8 mouse cellular contexts compared by ENCODE assay signal in the genomic region with DNA sequence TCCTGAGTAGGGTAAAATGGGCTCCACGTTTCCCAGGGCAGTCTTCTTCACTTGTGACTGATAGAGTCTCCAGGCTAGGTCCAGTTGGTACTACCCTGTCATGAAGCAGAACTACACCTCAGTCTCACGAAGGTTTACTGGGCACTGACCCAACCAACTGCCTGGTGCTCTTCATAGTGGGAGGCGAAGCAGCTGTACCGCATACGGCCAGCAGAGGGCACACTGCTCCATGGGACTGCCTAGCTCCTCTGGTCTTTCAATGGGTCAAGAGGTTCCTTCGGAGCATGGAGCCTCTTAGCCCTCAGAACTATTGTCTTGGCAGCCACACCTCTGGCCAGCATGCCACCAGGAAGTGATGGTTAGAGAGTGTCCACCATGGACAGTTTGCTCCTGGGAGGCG. TPM values are rescaled to one million over a fixed set of nuclear protein-coding genes. Genes with fewer than 3 reads are reported as not detected.
A peak's percentile ranks its signal among the peaks of the same experiment; 100 is the strongest.
DNase-seq lines count a peak whose midpoint lies in the region; ATAC-seq and TF ChIP-seq lines count a peak whose summit lies in the region.

No protein-coding gene starts in this region.

- peaks cover 72% of the 10 kb centered on the region for H3K27me3 ChIP-seq in C2C12 (ENCODE audit: control insufficient read depth, insufficient read depth, insufficient read length)
- no peaks in the 10 kb centered on the region for H3K27me3 ChIP-seq in liver, embryonic 14.5 days (ENCODE audit: control insufficient read depth, insufficient read depth, low read length)
- H3K27me3 ChIP-seq in neural tube, embryonic 13.5 days: peaks cover 23% of the 10 kb centered on the region
- H3K27me3 ChIP-seq in testis, adult 2 months (ENCODE audit: control insufficient read depth, insufficient read depth, low read length): no peaks in the 10 kb centered on the region

- ATAC-seq in granulocyte monocyte progenitor cell, adult 5-6 weeks (replicated peaks; ENCODE audit: poor library complexity, severe bottlenecking): peak; percentile 80
- no peak for ATAC-seq in liver, embryonic 14.5 days (ENCODE audit: insufficient read depth)
- peak; percentile 42; the same call in 1 of the 2 replicates for ATAC-seq in neural tube, embryonic 13.5 days (ENCODE audit: low read depth)

- no peak for TF ChIP-seq POLR2A in testis, adult 2 months (IDR thresholded peaks at IDR 0.05; ENCODE audit: control insufficient read depth, low read depth, low read length)

- H3K79me3 ChIP-seq in C2C12 (ENCODE audit: low read depth): no peaks in the 10 kb centered on the region

- H3K27ac ChIP-seq in liver, embryonic 14.5 days: no peak overlapping the region
- no peak overlapping the region for H3K27ac ChIP-seq in neural tube, embryonic 13.5 days (replicated peaks)
- H3K27ac ChIP-seq in testis, adult 2 months (ENCODE audit: control insufficient read depth, insufficient read depth, low read depth, low read length): no peak overlapping the region

- TF ChIP-seq EP300 in liver, embryonic 14.5 days (IDR thresholded peaks at IDR 0.05; ENCODE audit: low read depth): no peak

- no peaks in the 10 kb centered on the region for H3K4me1 ChIP-seq in liver, embryonic 14.5 days (replicated peaks; ENCODE audit: control insufficient read depth in 2 of 2, insufficient read depth in 2 of 2, low read length in 1 of 2)
- no peaks in the 10 kb centered on the region; the same call in 1 of the 2 replicates for H3K4me1 ChIP-seq in neural tube, embryonic 13.5 days (replicated peaks)
- H3K4me1 ChIP-seq in testis, adult 2 months (ENCODE audit: control insufficient read depth, insufficient read depth, low read length): peaks cover 3% of the 10 kb centered on the region

- no peaks in the 10 kb centered on the region for H3K79me2 ChIP-seq in C2C12 (ENCODE audit: control insufficient read depth, insufficient read depth)

- no peak overlapping the region for H3K4me3 ChIP-seq in C2C12 (ENCODE audit: insufficient read depth, poor library complexity, severe bottlenecking)
- H3K4me3 ChIP-seq in liver, embryonic 14.5 days (ENCODE audit: insufficient read depth in 1 of 2, low read depth in 2 of 2, low read length in 2 of 2): no peak overlapping the region
- no peak overlapping the region for H3K4me3 ChIP-seq in neural tube, embryonic 13.5 days
- H3K4me3 ChIP-seq in testis, adult 2 months (ENCODE audit: control insufficient read depth, low read depth, low read length): no peak overlapping the region

- no peak overlapping the region for H3ac ChIP-seq in C2C12 (ENCODE audit: control insufficient read depth, insufficient read length, low read depth)

- no peak overlapping the region for H3K4me2 ChIP-seq in liver, embryonic 14.5 days (ENCODE audit: low read depth)
- no peak overlapping the region for H3K4me2 ChIP-seq in neural tube, embryonic 13.5 days

- WGBS in liver, embryonic 14.5 days (ENCODE audit: insufficient replicate concordance): 11% methylated on average over 7 of the region's 7 CpGs
- WGBS in neural tube, embryonic 13.5 days: 13% methylated on average over 7 of the region's 7 CpGs

- DNase-seq in adrenal gland, postnatal 14 days: peak; percentile 92
- peak; percentile 80 for DNase-seq in embryo, embryonic 9.5 days (ENCODE audit: extremely low spot score)
- DNase-seq in kidney, postnatal 10 days: peak; percentile 93
- DNase-seq in liver, embryonic 14.5 days (ENCODE audit: low read depth in 3 of 3, low spot score in 3 of 3): peak in 2 of 3 experiments; percentile 20 to 26

- no peak overlapping the region for H3K9ac ChIP-seq in liver, embryonic 14.5 days (replicated peaks)
- no peak overlapping the region for H3K9ac ChIP-seq in neural tube, embryonic 13.5 days

- H3K9me3 ChIP-seq in liver, embryonic 14.5 days (ENCODE audit: control insufficient read depth, low read length): no peaks in the 10 kb centered on the region
- no peaks in the 10 kb centered on the region for H3K9me3 ChIP-seq in neural tube, embryonic 13.5 days

- no peaks in the 10 kb centered on the region for H3K36me3 ChIP-seq in C2C12 (ENCODE audit: control insufficient read depth, insufficient read depth)
- H3K36me3 ChIP-seq in liver, embryonic 14.5 days (replicated peaks; ENCODE audit: control insufficient read depth, insufficient read depth, low read depth): no peaks in the 10 kb centered on the region
- H3K36me3 ChIP-seq in neural tube, embryonic 13.5 days: no peaks in the 10 kb centered on the region
- H3K36me3 ChIP-seq in testis, adult 2 months (ENCODE audit: control insufficient read depth, insufficient read depth, low read length): no peaks in the 10 kb centered on the region

- TF ChIP-seq CTCF in C2C12 (IDR thresholded peaks at IDR 0.05; ENCODE audit: control insufficient read depth, insufficient read depth, insufficient read length): peak; percentile 65
- peak; percentile 99 for TF ChIP-seq CTCF in liver, embryonic 14.5 days (IDR thresholded peaks at IDR 0.05; ENCODE audit: low read depth)
- TF ChIP-seq CTCF in testis, adult 2 months (IDR thresholded peaks at IDR 0.05; ENCODE audit: control insufficient read depth, insufficient read depth, insufficient replicate concordance, low read depth, low read length): peak; percentile 99

TF ChIP-seq in C2C12, 6 proteins besides CTCF, POLR2A, EP300 and RAD21:
- no peak for TF ChIP-seq MYOG (IDR thresholded peaks at IDR 0.05; ENCODE audit: control insufficient read depth, extremely low read depth, insufficient read length)
- no peak for TF ChIP-seq CEBPB (IDR thresholded peaks at IDR 0.05; ENCODE audit: low read depth)
- TF ChIP-seq MAX (IDR thresholded peaks at IDR 0.05): no peak
- no peak for TF ChIP-seq FOSL1 (IDR thresholded peaks at IDR 0.05; ENCODE audit: insufficient read depth, low read length, poor library complexity, severe bottlenecking)
- no peak for TF ChIP-seq MYOD1 (IDR thresholded peaks at IDR 0.05; ENCODE audit: control insufficient read depth, insufficient read length, low read depth)
- no peak for TF ChIP-seq USF1 (IDR thresholded peaks at IDR 0.05; ENCODE audit: low read depth)

RNA-seq across cellular contexts. Expression of gene Aspg, which starts 7.2 kb away (rescaled TPM):
- 0.13 TPM for polyA plus RNA-seq in C2C12 (2012; fragmentation: generic; extraction: Trizol)
- 40.1 and 40.8 TPM in 2 replicates for total RNA-seq in adrenal gland, postnatal 14 days (2021)
- not detected in 2 replicates for total RNA-seq in granulocyte monocyte progenitor cell, adult 5-6 weeks (2014; fragmentation: Nextera tagmentation)
- not detected in 2 replicates for total RNA-seq in granulocyte monocyte progenitor cell, adult 5-6 weeks (2017)
- 0.09 and 0.10 TPM in 2 replicates for polyA plus RNA-seq in liver, embryonic 14.5 days (2012; rRNA removed)
- 0.19 TPM in 1 of 2 replicates, not detected in the other for polyA plus RNA-seq in liver, embryonic 14.5 days (2014; fragmentation: Nextera tagmentation; extraction: Ambion mirVana)
- 0.25 and 0.29 TPM in 2 replicates for polyA plus RNA-seq in neural tube, embryonic 13.5 days (2015; fragmentation: Nextera tagmentation; extraction: Ambion mirVana)
- polyA plus RNA-seq in testis, adult 2 months (2012; rRNA removed): 1.2 and 5.4 TPM in 2 replicates

RNA-seq across cellular contexts. Expression of gene Kif26a, which starts 32.3 kb away (rescaled TPM):
- not detected for polyA plus RNA-seq in C2C12 (2012; fragmentation: generic; extraction: Trizol)
- 12.8 and 15.4 TPM in 2 replicates for total RNA-seq in adrenal gland, postnatal 14 days (2021)
- total RNA-seq in granulocyte monocyte progenitor cell, adult 5-6 weeks (2014; fragmentation: Nextera tagmentation): not detected in 2 replicates
- total RNA-seq in granulocyte monocyte progenitor cell, adult 5-6 weeks (2017): not detected in 2 replicates
- 0.26 TPM in 2 replicates for polyA plus RNA-seq in liver, embryonic 14.5 days (2012; rRNA removed)
- 0.03 and 0.08 TPM in 2 replicates for polyA plus RNA-seq in liver, embryonic 14.5 days (2014; fragmentation: Nextera tagmentation; extraction: Ambion mirVana)
- 4.7 and 4.9 TPM in 2 replicates for polyA plus RNA-seq in neural tube, embryonic 13.5 days (2015; fragmentation: Nextera tagmentation; extraction: Ambion mirVana)
- 0.98 and 1.1 TPM in 2 replicates for polyA plus RNA-seq in testis, adult 2 months (2012; rRNA removed)

Comparison
In these comparisons a context has a peak if more than half of its experiments do, and no peak if none do; other contexts are left out.
1. DNase-seq: peak in every context shown above with its lines; median percentile 93 in kidney, postnatal 10 days; 92 in adrenal gland, postnatal 14 days; 80 in embryo, embryonic 9.5 days; 23 in liver, embryonic 14.5 days.